18 mouse cellular contexts compared by ENCODE assay signal in the genomic region with DNA sequence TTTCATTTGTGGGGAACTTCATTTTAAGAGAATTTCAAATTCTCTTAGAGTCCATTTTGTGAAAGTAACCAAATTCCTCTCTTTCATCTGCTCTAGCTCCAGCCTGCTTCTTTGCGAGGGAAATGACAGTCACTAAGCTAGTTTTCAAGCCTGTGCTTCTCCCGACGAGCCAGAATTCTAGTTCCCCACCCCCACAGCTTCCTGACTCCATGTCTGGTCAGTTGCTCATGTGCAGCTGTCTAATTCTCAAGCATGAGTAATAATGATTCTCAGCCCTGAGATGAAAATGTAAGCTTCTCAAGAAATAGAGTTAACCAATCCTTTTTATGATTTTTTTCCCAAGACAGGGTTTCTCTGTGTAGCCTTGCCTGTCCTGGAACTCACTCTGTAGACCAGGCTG.
A peak's percentile ranks its signal among the peaks of the same experiment; 100 is the strongest.
DNase-seq lines count a peak whose midpoint lies in the region; ATAC-seq and TF ChIP-seq lines count a peak whose summit lies in the region.
"Had no signal": no experiment of that assay in that cellular context is flagged by ENCODE, and none has a peak within 500 bp of the region (broad histone marks: within the 10 kb centered on the region; RNA-seq: fewer than 3 reads in every experiment).

No protein-coding gene starts in this region.

- TF ChIP-seq CTCF in stomach, postnatal 0 days (IDR thresholded peaks at IDR 0.05; ENCODE audit: low read depth), result no peak

- ATAC-seq in midbrain, embryonic 14.5 days (ENCODE audit: low FRiP score, low TSS enrichment), result no peak
- ATAC-seq in midbrain, embryonic 15.5 days (replicated peaks), result no peak
- no peak for ATAC-seq in stomach, postnatal 0 days (ENCODE audit: low FRiP score, low TSS enrichment)
- no peak for ATAC-seq in megakaryocyte, adult 5-6 weeks (ENCODE audit: poor library complexity, severe bottlenecking)
- ATAC-seq in erythroid progenitor cell, adult 5-6 weeks (replicated peaks; ENCODE audit: low FRiP score, poor library complexity, severe bottlenecking), result no peak
- ATAC-seq: intestine, embryonic 16.5 days; midbrain, embryonic 13.5 days had no signal

- intact Hi-C loops in heart, postnatal 25 days (cut with DNase I), result loop anchor here (5.0 to 10.0 kb wide), 2 partner anchors 35 to 52 kb away; no protein-coding TSS in a partner anchor

- TF ChIP-seq EP300 in stomach, postnatal 0 days (optimal IDR thresholded peaks at IDR 0.05), result no peak

- H3K36me3 ChIP-seq in midbrain, embryonic 14.5 days (ENCODE audit: control insufficient read depth, insufficient read depth, low read length), result peaks cover 82% of the 10 kb centered on the region
- H3K36me3 ChIP-seq in midbrain, embryonic 15.5 days (replicated peaks), result peaks cover 64% of the 10 kb centered on the region
- peaks cover 82% of the 10 kb centered on the region for H3K36me3 ChIP-seq in heart, embryonic 10.5 days
- peaks cover 28% of the 10 kb centered on the region for H3K36me3 ChIP-seq in stomach, postnatal 0 days (ENCODE audit: control insufficient read depth, insufficient read depth, low read length)

- no peaks in the 10 kb centered on the region for H3K4me1 ChIP-seq in midbrain, embryonic 14.5 days (ENCODE audit: control insufficient read depth, insufficient read depth, low read length)
- H3K4me1 ChIP-seq in midbrain, embryonic 15.5 days, result no peaks in the 10 kb centered on the region
- peaks cover 10% of the 10 kb centered on the region; the same call in 1 of the 2 replicates for H3K4me1 ChIP-seq in heart, embryonic 10.5 days
- no peaks in the 10 kb centered on the region for H3K4me1 ChIP-seq in stomach, postnatal 0 days (replicated peaks; ENCODE audit: control insufficient read depth, insufficient read depth)
- H3K4me1 ChIP-seq: limb, embryonic 13.5 days; midbrain, embryonic 13.5 days had no signal

- no peaks in the 10 kb centered on the region for H3K27me3 ChIP-seq in midbrain, embryonic 14.5 days (ENCODE audit: control insufficient read depth, insufficient read depth, low read length)
- H3K27me3 ChIP-seq in midbrain, embryonic 15.5 days (replicated peaks), result no peaks in the 10 kb centered on the region
- no peaks in the 10 kb centered on the region for H3K27me3 ChIP-seq in heart, embryonic 10.5 days (ENCODE audit: insufficient read depth, poor library complexity, severe bottlenecking)
- no peaks in the 10 kb centered on the region for H3K27me3 ChIP-seq in stomach, postnatal 0 days (ENCODE audit: control insufficient read depth, insufficient read depth, low read length)
- H3K27me3 ChIP-seq: limb, embryonic 13.5 days; liver, embryonic 15.5 days; midbrain, embryonic 13.5 days had no signal

- WGBS in midbrain, embryonic 14.5 days, result 89% methylated on average over 3 of the region's 3 CpGs
- 79% methylated on average over 3 of the region's 3 CpGs for WGBS in midbrain, embryonic 15.5 days
- 33% methylated on average over 3 of the region's 3 CpGs for WGBS in heart, embryonic 10.5 days
- 37% methylated on average over 3 of the region's 3 CpGs for whole genome bisulfite sequencing in stomach, postnatal 0 days

- peak; percentile 92 for DNase-seq in heart, adult 11 months
- DNase-seq in heart, postnatal 25 days (ENCODE audit: low spot score), result no peak
- no peak for DNase-seq in midbrain, embryonic 14.5 days
- DNase-seq in heart, embryonic 10.5 days (ENCODE audit: low spot score), result peak; percentile 64
- DNase-seq in stomach, postnatal 0 days (ENCODE audit: low spot score), result no peak
- DNase-seq: adrenal gland, postnatal 10 days; cerebellum, adult 8-10 months; gastrocnemius, postnatal 10 days; lung, postnatal 4 days had no signal

- H3K9me3 ChIP-seq in midbrain, embryonic 14.5 days (ENCODE audit: control insufficient read depth, low read length), result no peaks in the 10 kb centered on the region
- no peaks in the 10 kb centered on the region for H3K9me3 ChIP-seq in midbrain, embryonic 15.5 days
- no peaks in the 10 kb centered on the region for H3K9me3 ChIP-seq in heart, embryonic 10.5 days
- no peaks in the 10 kb centered on the region for H3K9me3 ChIP-seq in stomach, postnatal 0 days (ENCODE audit: control insufficient read depth, low read length)
- H3K9me3 ChIP-seq: limb, embryonic 13.5 days; liver, embryonic 15.5 days; midbrain, embryonic 13.5 days had no signal

- H3K4me2 ChIP-seq in midbrain, embryonic 14.5 days (ENCODE audit: low read length), result no peak overlapping the region
- H3K4me2 ChIP-seq in midbrain, embryonic 15.5 days, result no peak overlapping the region
- H3K4me2 ChIP-seq in stomach, postnatal 0 days (replicated peaks; ENCODE audit: low read depth), result no peak overlapping the region
- H3K4me2 ChIP-seq: hindbrain, embryonic 14.5 days; limb, embryonic 13.5 days; liver, embryonic 15.5 days; midbrain, embryonic 13.5 days had no signal

- no peak overlapping the region for H3K9ac ChIP-seq in midbrain, embryonic 14.5 days (replicated peaks; ENCODE audit: low read length)
- no peak overlapping the region for H3K9ac ChIP-seq in midbrain, embryonic 15.5 days
- H3K9ac ChIP-seq in stomach, postnatal 0 days (ENCODE audit: low read length), result no peak overlapping the region
- H3K9ac ChIP-seq: hindbrain, embryonic 14.5 days; limb, embryonic 13.5 days; liver, embryonic 15.5 days; midbrain, embryonic 13.5 days had no signal

- H3K27ac ChIP-seq in midbrain, embryonic 14.5 days (replicated peaks; ENCODE audit: low read depth, low read length), result 0 out of 2 replicates have a peak overlapping the region, but pooled peaks have one; percentile 37
- H3K27ac ChIP-seq in midbrain, embryonic 15.5 days, result no peak overlapping the region
- H3K27ac ChIP-seq in heart, embryonic 10.5 days, result no peak overlapping the region
- peak overlapping the region; percentile 35; the same call in 1 of the 2 replicates for H3K27ac ChIP-seq in stomach, postnatal 0 days (replicated peaks)
- H3K27ac ChIP-seq: left cerebral cortex, adult 2 months; limb, embryonic 13.5 days; liver, embryonic 15.5 days had no signal

- no peak overlapping the region for H3K4me3 ChIP-seq in midbrain, embryonic 14.5 days (replicated peaks; ENCODE audit: low read depth, low read length)
- H3K4me3 ChIP-seq in midbrain, embryonic 15.5 days, result no peak overlapping the region
- no peak overlapping the region for H3K4me3 ChIP-seq in heart, embryonic 10.5 days
- H3K4me3 ChIP-seq in stomach, postnatal 0 days (ENCODE audit: low read depth, low read length), result no peak overlapping the region
- H3K4me3 ChIP-seq: left cerebral cortex, adult 2 months; limb, embryonic 13.5 days; liver, embryonic 15.5 days; midbrain, embryonic 13.5 days had no signal

Comparison
In these comparisons a context has a peak if more than half of its experiments do, and no peak if none do; other contexts are left out.
1. DNase-seq: peak in heart, adult 11 months (single experiment) and heart, embryonic 10.5 days (single experiment); none in heart, postnatal 25 days (single experiment), midbrain, embryonic 14.5 days (single experiment) and stomach, postnatal 0 days (single experiment).
2. H3K27ac ChIP-seq: peak in midbrain, embryonic 14.5 days (single experiment) and stomach, postnatal 0 days (single experiment); none in midbrain, embryonic 15.5 days (single experiment) and heart, embryonic 10.5 days (single experiment).